Mouse (Mus musculus): ENCODE measurements at regions not wholly inside any gene's neighbourhood (a gene's known extent, or its start where the extent isn't known, plus 50 kb on each side); places are given as distances from the start of the nearest gene placed in this dataset.

DNA sequence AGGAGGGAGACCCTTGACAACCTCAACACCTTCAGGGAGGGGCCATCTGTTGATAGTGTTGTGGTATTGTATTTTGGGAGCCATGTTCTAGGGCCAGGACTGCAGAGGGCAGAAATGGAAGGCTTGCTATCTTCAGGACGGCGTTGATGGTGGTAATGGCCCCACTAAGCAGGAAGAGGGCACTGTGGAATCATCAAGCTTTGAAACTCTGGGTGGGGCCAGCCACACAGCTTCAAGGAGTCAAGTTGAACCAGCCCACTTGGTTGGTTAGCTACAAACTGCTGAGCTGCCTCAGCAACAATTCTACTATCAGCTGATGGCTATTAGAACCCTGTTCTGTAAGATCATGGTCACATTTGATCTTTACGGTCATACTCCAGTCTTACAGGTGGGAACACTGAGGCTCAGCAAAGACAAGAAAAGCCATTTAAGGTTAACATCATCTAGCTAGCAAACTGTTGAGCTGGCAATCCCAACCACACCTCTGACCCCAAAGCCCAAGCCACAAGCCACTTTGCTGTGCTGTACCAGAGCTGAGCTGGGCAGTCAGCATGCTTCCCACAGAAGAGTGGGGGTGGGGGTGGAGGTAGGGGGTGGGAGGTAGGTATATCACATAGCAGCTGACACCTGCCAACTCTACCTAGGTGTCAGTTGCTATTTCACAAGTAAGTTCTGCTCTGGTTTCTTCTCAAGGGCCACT, 203.9 kb downstream of the Uaca start:
- no peak for DNase-seq (ENCODE audit: low spot score)

DNA sequence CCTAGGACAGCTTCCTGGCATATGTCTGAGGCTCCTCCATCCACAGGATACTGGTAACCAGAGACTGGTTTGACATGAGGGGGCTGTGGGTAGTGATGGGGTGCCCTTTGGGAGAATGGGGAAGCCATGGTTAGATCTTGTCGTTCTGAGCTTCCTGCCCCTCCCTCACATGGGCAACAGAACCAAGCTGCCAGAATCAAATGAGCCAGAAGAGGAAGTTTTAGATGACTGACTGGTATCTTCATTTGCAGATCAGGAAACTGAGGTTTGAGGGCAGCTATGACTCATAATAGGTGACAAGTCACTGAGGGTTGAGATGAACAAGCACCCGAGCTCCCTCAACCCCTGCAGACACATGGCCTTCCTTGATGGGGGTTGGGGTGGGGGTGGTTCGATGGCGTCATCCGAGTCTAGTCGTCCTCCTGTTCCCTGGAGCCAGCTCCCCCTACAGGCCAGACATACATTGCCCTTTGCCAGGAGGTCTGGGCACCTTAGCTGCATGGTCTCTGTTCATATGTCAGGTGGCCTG, 204.7 kb downstream of the Uaca start:
- DNase-seq (ENCODE audit: low spot score): peak; percentile 12

DNA sequence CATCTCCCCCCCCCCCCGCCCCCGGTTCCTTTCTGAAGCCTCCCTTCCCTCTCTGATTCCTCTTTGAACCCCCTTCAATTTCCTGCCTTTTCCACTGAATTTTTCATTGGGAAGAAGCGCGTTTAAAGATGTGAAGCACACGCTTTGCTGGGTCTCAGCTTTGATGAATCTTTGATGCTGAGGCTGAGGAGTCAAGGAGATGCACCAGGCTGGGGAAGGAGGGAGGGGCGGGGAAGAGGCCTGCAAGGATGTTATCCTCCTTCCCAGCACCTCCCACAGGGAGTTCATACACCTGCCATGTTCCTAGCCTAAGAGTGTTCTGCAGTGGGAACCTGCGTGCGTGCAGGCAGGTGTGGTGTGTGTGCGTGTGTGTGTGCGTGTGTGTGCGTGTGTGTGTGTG, 205.9 kb downstream of the Uaca start:
- DNase-seq (ENCODE audit: low spot score): no peak

DNA sequence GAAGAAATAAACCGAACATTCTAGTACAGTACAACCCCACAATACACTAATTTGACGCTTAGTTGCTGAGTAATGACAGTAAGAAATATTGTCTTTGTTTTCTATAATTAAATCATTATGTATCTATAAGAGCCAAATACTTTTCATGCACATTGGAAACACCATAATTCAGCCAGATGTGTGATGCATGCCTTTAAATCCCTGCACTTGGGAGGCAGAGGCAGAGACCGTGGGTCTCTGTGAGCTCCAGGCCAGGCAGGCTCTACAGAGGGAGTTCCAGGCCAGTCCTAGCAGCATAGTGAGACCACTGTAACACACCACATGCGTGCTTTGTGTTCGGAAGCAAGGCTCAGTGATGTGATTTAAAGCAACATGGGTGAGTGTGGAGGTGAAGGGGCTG, 208.2 kb downstream of the Uaca start:
- no peak for DNase-seq (ENCODE audit: low spot score)

DNA sequence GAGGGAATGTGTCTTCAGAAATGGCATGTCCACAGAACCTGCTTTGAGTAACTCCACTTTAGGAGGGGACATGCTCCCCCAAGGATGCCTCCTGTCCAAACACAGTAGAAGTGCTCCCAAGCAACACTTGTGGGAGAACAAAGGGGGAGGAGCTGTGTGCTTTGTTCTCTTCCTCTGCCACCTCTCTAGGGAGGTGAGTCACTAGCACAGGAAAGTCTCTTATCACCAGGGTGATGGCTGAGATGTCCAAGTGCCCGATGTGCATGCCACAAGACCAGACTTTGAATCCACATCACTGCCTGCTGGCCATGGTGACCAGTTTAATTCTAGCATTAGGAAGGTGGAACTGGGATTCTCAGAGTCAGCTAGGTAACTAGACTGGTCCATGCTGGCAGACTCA, 214.1 kb downstream of the Uaca start:
- DNase-seq (ENCODE audit: low spot score): no peak

DNA sequence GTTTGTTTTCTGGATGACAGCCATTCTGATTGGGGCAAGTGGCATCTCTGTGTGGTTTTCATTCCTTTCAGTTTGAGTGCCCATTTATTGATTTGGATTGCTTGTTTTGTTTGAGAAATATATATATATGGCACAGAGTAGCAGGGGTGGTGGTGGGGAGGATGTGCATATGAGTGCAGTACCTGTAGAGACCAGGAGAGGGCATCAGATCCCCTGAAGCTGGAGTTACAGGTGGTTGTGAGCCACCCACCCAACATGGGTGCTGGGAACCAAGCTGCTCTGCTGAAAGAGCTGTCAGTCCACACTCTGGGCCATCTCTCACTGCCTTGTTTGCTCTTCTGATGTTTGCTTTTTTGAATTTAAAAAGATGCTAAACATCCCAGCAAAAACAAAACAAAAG, 216.7 kb downstream of the Uaca start:
- no peak for DNase-seq (ENCODE audit: low spot score)

DNA sequence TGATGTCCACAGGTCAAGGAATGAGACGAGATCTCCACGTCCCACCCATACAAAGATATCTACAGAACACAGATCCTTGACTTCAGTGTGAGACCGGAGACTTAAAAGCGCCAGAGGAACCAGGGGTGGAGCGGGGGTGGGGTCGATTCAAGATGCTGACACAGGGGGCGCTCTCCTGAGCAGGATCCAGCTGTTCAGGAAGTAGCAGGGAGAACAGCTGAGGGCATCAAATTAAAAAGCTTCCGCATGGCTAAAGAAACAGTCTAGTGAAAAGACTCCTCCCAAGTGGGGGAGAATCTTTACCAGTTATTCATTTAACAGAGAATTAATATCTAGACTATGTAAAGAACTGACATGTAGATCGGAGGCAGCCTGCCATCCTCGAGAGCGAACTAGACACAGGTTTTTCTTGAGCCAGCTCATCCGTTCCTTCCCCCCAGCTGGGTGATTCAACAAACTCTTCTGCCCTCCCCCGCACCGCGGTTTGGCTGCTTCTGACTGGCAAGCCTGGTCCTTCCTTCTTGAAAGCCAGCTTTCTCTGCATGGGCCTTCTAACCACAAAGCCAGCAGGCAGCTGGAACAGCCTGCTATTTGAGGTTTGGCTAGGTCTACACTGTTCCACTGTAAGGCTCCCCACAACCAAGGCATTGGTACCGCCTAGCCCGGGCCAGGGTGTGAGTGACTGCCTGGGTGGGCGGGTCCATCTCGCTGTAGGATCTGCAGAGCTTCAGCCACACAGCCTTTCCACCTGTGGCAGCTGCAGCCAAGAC, 218.6 kb downstream of the Uaca start:
- DNase-seq (ENCODE audit: low spot score): no peak

DNA sequence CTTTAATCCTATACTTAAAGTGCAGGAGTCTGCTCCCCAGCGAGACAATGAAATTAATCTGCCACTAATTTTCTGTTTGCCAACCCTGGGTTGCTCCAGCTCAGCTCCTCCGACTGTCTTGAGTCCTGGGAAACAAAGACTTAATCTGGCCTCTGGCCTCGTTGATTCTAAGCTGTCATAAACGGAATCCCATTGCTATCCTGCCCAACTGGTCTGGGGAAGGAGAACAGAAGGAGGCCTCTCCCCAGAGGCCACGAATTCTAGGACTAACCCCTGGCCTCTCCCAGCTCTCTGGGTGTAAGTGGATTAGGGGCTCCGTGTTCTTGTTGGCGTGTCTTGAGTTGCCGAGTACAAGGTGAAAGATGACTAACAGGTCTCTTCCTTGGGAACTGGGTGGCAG, 219.8 kb downstream of the Uaca start:
- DNase-seq (ENCODE audit: low spot score): no peak

DNA sequence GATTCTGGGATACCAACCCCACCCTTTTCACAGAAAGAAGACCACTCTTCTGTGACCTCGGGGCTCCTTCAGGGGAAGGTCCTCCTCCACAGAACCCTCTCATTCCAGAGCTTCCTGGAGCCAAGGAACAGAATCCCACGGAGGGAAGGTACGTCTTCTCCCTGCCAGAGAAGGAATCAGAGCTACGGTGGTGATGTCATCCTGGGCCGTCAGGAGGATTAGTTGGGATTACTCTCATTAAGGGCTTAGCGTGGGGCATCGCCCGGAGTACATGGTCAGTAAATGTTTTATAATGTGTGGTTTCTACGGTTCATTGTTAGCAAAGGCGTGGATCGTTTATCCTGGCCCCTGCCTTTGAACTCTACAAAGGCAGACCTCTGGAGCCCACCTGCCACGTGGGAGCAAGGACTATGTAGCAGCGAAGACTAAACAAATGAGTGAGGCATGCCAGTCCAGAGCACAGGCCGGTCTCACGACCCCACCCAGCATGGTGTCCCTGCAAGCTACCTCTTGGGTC, 221.1 kb downstream of the Uaca start:
- DNase-seq (ENCODE audit: low spot score): no peak

DNA sequence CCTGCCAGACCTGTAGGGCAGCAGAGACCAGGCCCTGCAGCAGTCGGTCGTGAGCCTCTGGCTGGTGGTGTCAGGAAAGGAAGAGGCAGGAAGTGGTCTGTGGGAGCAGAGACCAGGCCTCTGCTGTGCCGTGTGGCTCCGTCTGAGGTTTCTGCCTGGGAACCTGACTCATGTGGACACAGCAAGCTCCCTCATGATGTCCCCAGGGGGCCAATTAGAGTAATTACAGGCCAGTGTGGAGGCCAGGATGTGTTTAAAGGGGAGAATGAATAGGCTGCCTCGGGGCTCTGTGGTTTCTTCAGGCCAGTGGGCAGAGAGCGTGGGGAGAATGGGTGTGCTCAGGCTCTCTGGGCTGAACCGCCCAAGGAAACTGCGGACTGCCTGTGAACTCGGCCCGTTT, 222.3 kb downstream of the Uaca start:
- no peak for DNase-seq (ENCODE audit: low spot score)

DNA sequence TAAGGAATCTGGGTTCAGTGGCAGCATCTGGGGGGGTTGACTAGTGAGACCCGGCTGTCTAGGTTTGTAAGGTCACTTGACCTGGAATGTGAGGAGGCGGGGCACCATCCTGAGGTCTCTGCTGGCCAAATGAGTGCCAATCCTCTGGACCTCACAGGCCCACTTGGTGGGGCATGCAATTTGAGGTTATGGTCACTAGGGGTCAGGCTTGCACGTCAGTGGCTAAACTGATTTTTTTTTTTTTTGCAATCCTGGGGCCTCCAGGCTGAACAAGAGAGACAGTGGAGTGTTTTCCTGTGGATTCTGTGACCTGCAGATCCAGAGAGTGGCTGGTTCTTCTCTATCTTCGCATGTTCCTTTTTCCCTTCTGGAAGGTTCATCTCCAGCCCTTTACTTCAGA, 225.6 kb downstream of the Uaca start:
- DNase-seq (ENCODE audit: low spot score): no peak

DNA sequence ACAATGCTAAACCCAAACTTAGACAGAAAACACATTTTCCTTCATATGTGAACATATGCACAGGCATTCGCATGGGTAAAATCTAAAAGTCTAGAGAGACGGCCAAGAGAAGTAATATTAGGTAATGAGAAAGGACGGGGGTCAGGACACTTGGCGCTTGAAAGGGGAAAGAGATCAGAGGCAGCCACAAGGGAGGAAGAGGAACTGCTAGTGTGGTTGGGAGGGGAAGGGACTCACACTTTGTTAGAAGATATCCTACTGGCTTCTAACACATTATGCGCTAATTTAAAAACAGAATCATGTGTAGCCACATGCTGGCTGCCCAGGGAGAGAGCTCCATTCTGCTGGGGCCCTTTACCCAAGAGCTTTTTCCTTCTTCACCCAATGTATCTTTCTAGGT, 227.5 kb downstream of the Uaca start:
- DNase-seq (ENCODE audit: low spot score): no peak

DNA sequence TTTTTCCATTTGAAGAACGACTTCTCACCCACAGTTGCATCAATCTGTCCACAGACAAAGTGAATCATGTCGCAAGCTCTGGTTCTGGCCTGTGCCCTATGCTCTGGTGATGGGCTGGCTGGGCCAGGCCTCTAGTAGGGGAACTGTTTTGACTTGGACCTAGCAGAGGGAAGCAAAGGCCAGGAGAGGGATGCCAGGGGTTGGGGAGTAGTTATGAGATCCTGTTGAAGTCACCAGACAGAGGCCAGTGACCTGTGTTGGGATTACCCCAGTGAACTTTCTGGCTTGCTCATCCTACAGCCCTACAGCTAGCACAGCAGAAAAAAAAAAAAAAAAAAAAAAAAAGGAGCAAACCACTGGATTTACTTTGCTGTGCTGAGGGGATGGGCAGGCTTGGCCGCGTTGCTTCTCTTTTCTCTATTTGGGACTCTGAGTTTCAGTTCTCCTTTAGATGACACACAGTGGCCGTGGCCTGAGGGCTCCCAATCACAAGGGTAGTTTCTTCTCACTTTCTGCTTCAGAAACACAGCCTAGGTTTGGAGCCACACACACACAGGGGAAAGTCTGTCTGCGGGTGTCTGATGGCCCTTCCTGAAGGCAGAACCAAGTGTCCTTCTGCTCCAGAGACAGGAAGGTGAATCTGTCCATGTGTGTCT, 228.2 kb downstream of the Uaca start:
- no peak for DNase-seq (ENCODE audit: low spot score)

DNA sequence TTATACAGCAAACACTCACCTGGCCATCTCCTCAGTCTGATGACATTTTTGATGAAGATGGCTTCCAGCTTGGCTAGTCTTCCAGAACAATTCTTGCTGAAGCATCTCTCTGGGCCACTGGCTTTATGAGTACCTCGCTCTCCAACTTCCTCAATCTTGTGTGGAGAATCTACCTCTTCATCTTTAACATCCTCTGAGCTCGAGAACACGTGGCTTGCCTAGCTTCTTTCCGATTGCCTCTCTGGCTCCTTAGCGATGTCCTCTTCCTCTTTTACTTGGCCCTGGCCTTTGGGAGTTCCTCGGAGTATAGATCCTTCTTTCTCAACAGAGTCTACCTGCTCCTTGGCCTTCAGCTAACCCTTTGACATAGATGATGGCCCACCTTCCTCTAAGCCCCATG, 231.0 kb downstream of the Uaca start:
- no peak for DNase-seq (ENCODE audit: low spot score)

DNA sequence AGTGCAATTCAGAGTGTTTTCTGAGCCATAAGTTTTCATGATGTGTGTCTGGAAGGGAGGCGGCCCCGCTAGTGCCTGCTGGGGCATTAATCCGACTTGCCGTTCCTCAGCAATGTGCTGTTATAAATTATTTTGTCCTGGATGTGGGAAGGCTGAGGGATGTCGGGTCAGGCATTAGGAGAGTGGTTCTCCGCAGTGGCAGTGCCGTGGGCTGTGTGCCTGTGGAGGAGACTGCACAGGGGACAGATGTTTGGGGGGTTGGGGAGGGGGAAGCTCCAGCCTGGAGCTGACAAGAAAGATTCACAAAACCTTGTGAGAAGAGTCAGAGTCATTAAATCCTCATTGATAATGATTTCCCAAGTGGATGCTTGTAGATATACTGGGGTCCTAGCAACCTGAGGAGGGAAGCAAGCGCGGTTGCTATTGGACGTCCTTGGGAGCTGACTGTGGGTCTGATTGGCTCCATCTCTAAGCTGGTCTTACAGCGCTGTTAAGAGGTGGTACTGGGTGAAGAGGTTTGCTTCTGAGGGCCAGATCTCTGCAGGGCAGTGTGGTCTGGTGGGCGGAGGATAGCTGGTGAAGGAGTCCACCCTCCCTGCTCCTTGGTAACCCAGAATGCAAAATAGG, 234.5 kb downstream of the Uaca start:
- DNase-seq (ENCODE audit: low spot score): no peak

DNA sequence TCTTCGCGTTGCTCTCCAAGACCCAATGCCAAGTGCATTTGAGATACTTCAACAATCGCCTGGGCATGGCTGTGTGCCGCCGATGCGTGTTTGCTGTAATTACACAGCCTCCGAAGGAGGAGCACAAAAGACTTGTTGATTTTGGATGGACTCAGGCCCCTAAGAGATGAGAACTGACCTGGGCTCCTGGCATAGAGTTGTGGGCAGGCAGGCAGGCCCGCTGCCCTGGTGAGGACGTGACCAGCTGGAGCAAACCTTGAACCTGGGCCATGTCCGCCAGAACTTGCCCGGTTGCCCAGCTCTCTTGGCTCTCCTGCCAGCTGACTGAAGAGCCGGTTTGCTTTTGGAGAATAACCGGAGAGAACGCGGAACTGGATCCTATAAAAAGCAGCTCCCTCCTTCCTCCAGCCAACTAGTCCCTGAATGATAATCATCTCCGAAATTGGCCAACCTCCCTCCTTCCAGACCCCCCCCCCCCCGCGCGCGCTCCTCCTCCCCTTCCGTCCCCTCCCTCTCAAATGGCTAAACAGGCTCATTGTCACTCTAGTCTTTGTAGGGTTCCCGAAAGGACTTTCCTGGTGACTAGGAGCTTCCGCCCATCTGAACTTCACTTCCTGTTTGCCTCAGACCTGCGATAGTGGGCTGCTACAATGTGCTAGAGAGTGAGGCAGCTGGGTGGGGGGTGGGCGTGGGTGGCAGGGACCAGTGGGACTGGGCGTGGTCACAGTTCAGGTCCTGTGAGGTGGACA, 237.5 kb downstream of the Uaca start:
- no peak for DNase-seq (ENCODE audit: low spot score)

DNA sequence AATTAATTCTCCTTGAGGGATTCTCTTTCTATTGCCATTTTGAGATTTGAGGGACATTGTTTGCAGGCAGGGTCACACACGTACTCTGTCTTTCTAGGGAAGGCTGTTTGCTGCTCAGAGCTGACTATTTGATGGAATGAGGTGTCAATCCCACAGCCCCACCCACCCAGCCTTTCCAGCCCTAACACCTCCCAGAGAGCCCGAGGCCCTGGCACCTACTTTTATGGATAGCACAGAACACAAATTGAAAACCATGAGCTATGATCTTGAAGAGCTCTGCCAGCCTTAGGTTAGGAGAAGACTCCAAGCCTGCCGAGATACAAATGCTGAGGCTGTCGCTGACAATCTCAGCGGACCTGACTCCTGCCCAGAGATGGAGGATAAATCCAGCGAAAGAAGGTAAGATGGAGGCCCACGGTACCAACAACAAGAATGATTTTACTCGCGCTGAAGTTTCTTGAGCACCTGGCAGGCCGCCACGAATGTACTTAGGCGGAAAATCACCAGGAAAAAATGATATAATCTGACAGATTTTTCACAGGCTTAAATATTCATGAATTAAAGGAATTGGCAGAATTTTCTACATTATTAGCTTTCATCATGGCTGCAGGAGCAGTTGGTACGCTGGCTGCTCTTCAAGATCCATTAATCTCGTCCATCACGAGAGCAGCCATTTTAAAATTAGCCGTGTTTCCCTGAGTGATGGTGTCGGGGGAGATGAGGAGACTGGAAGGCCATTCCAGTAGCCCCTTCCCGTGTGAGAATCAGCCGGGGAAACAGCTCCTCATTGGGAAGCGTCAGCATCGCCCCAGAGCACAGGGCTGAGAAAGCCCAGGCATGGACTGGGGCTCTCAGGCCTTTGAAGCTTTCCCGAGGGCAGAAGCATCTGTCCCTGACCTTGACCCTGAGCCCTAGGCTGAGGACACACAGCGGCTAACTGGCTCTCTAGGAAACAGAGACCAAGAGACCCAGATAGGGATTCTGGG, 238.4 kb downstream of the Uaca start:
- DNase-seq (ENCODE audit: low spot score): no peak

DNA sequence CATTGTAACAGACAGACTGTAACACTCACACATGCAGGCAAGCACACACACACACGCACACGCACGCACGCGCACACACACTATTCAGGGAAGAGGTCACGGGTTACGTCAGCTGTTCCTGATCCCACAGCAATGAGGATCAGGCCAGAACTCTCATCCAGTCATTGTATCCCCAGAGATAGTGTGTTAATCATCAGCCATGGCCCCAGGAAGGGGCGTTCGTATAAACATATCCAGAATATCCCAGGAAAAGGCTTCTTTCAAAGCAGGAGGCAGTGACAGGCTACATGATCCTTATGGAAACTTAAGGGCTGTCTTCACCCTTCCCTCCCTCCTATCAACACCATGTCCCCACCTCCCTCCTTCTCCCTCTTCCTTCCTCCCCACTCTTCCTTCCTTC, 239.3 kb downstream of the Uaca start:
- DNase-seq (ENCODE audit: low spot score): no peak

DNA sequence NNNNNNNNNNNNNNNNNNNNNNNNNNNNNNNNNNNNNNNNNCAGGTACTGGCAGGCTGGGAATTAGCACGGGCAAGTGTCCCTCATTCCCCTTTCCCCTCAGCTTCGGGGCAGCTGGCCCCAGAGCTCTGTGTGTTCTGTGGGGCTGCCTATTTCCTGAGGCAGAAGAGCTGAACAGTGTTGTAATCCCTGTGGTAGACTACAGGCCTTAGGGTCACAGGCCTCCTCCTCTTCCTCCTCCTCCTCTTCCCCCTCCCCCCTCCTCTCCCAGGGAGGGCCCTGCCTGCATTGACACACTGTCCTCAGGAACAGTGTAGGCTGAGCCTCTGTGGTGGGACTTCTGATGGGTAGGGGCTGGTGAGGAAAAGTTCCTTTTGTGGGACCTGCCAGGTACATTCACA, 247.7 kb downstream of the Uaca start:
- DNase-seq (ENCODE audit: low spot score): no peak

DNA sequence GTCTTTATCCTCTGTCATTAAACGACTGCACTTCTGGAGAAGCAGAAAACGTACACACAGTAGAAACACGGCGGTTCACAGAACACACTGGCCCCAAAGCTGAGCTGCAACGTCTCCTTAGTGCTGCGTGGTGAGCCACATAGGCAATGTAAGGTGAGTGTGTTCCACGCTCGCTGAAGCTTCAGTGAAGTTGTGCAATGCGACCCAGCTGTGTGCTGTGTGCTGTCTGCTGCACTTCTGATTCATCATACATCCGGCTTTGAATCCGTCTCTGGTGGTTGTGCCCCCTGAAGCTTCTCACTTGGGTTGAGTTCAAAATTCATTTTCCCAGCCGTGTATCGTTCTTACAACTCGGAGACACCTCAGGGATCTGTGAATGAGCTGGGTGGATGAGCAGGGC, 250.6 kb downstream of the Uaca start:
- no peak for DNase-seq (ENCODE audit: low spot score)

Measured in c-Kit-positive CD71-positive TER-119-positive erythroid progenitor cells, embryonic 14.5 days (primary cell).